Mouse (Mus musculus) lung, embryonic 15.5 days (tissue): ENCODE data around the gene Elk3. TPM values are rescaled to one million over a fixed set of nuclear protein-coding genes. Genes with fewer than 3 reads are reported as not detected.

Source experiments
- ATAC-seq: fragments of 200-750 bp; cut with Nextera tagmentation; 2 replicates; pipeline ENCODE4 v1.8.0; 2017; ENCODE audit warnings: moderate number of reproducible peaks, borderline replicate concordance; ENCODE audit not compliant: low FRiP score, low TSS enrichment; ENCODE audit errors: extremely low read depth
- H3K27ac ChIP-seq: fragments of 300-500 bp; sonication (generic); 2 replicates; pipeline ENCODE4 v1.5.1; 2015; ENCODE audit warnings: moderate library complexity, mild to moderate bottlenecking, inconsistent platforms
- H3K27me3 ChIP-seq: fragments of 300-500 bp; sonication (generic); 2 replicates; pipeline ENCODE4 v1.6.1; 2015; ENCODE audit warnings: inconsistent platforms
- H3K36me3 ChIP-seq: fragments of 300-500 bp; sonication (generic); 2 replicates; pipeline ENCODE4 v1.6.1; 2015; ENCODE audit warnings: inconsistent platforms
- H3K4me1 ChIP-seq: fragments of 300-500 bp; sonication (generic); 2 replicates; pipeline ENCODE4 v1.6.1; 2015; ENCODE audit warnings: inconsistent platforms
- H3K4me2 ChIP-seq: fragments of 300-500 bp; sonication (generic); 2 replicates; pipeline ENCODE4 v1.6.1; 2015; ENCODE audit warnings: inconsistent platforms, mild to moderate bottlenecking, moderate library complexity
- H3K4me3 ChIP-seq: fragments of 300-500 bp; sonication (generic); 2 replicates; pipeline ENCODE4 v1.5.1; 2015; ENCODE audit warnings: mild to moderate bottlenecking, inconsistent platforms
- H3K9ac ChIP-seq: fragments of 300-500 bp; sonication (generic); 2 replicates; pipeline ENCODE4 v1.6.1; 2015; ENCODE audit warnings: inconsistent platforms
- H3K9me3 ChIP-seq: fragments of 300-500 bp; sonication (generic); 2 replicates; pipeline ENCODE4 v1.6.1; 2016; ENCODE audit warnings: inconsistent platforms
- WGBS: fragments of 180-500 bp; shearing (Covaris S2); methylation state at CpG from one replicate; pipeline ENCODE4 v1.1.7; 2015; 5-methylcytosine and 5-hydroxymethylcytosine counted together
- polyA plus RNA-seq: library from polyadenylated mRNA; unstranded; fragments of >200 nt; fragmentation: Nextera tagmentation; extraction: Ambion mirVana; gene quantifications from 2 replicates; pipeline ENCODE4 v1.2.1, GENCODE M21; 2015

The Elk3 gene
- polyA plus RNA-seq, 1 experiment from 2014 or later = 52.3 TPM

DNA sequence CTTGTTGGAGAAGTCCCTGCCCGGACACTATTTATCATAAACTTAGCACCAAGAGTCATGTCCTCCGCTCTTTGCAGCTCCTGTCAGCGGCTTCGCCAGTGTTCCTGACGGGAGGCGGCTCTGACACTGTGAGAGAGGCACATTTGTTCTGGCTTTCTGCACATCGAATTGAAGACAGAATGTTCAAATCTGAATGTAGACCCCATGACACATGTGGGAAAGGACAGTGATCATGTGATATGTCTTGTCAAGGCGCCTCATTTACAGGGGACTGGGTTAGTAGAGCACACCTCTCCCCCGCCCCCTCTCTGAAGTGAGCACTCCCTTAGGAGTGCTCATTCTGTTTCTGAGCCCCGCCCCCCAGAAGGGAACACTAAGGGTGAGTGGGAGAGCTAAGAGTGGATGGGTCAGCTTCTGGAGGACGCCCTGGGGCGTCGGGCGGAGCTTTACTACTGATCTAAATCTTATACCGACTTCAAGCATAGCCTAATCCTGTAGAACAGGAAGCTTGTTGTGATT, 48.9 kb downstream of the Elk3 start:
- Histone ChIP-seq H3K4me3 (peak overlapping the region; percentile 6; the same call in 1 of the 2 replicates), H3K9ac (no peak overlapping the region), H3K9me3 (no peaks in the 10 kb centered on the region), H3K4me1 (peaks cover 31% of the 10 kb centered on the region), H3K36me3 (peaks cover 16% of the 10 kb centered on the region), H3K4me2 (peak overlapping the region; percentile 28), H3K27me3 (no peaks in the 10 kb centered on the region), H3K27ac (peak overlapping the region; percentile 45)
- WGBS = 21% methylated on average over 15 of the region's 15 CpGs
- ATAC-seq = peak; percentile 73

DNA sequence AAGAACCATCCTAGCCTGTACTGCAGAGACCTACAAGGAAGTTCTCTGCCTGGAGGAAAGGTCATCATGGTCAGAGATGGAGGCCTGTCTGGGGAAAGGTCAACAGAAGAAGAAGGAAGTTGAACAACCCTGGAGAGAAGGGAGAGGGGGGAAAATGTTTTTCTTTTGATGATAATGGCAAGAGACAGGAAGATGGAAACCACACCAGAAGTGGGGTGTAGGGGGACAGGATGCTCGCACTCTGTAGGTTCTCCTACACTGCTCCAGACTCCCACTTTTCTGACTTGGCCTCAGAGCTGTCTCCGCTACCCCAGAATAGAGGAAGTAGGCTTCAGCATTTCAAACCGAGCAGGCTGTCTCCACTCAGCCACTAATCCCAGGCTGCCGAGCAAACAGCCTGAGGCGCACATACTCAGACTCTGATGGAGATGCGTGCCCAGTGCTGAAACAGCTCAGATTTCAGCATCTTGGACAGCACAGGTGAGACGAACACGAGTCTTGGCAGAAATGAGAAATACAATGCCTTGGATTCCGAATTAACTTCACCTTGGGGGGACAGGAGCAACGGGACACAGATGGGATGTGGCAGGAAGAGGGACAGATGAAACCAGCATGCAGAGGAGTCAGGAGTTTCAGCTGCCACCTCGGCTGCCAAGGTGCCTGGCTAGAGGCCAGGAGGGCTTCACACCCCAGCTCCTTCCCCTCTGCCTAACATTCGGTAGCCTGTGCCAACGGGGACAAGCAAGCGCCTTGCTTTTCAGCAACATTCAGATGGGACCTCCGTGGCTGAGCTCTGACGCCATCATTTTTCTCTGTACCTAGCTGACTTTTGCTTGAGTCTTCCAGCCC, 49.6 kb downstream of the Elk3 start:
- Histone ChIP-seq H3K4me3 (peak overlapping the region; percentile 6; the same call in 1 of the 2 replicates), H3K4me1 (peaks cover 31% of the 10 kb centered on the region), H3K9me3 (no peaks in the 10 kb centered on the region), H3K9ac (no peak overlapping the region), H3K4me2 (peak overlapping the region; percentile 28), H3K36me3 (peaks cover 16% of the 10 kb centered on the region), H3K27me3 (no peaks in the 10 kb centered on the region), H3K27ac (peak overlapping the region; percentile 45)
- ATAC-seq = peak; percentile 13; the same call in 1 of the 2 replicates
- 29% methylated on average over 16 of the region's 16 CpGs for WGBS

DNA sequence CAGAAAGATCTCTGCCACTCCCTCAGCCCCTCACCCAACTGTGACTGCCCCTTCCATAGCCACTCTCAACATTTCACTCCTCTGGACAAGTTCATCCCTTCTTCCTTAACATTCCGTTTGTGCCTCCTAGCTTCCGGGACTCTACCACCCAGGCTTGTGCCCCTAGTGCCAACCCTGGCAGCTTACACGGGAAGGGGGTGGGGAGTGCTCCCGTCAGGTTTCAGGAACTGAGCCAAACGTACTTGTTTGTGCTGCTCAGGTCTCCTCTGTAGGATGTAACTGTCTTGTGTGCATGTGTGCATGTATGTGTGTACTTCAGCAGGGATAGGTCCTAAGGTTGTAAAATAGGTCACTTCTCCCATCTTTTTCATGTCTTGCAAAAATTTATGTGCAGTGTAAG, 51.1 kb downstream of the Elk3 start:
- Histone ChIP-seq H3K9ac (no peak overlapping the region), H3K36me3 (peaks cover 11% of the 10 kb centered on the region), H3K27me3 (no peaks in the 10 kb centered on the region), H3K4me3 (no peak overlapping the region), H3K9me3 (no peaks in the 10 kb centered on the region), H3K27ac (no peak overlapping the region), H3K4me2 (no peak overlapping the region), H3K4me1 (peaks cover 32% of the 10 kb centered on the region)
- no peak for ATAC-seq
- WGBS = 62% methylated on average over 5 of the region's 5 CpGs

DNA sequence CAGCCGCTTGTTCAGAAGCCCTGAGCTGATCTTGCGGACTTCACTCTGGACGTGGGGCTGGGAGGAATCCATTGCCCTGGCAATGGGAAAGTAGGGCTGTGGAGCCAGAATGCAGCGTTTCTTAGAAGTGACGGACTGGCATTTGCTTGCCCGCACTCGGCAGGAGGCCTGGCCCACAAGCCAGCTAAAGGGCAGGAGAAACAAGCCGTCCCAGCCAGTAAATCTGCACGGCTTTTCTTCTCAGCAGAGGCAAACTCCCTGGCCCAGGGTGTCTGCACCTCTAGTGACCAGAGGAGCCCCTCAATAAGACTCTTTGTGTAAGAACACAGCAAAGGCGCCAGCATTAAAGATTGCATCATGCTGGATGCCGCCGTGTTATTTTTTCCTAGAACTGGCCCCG, 55.6 kb downstream of the Elk3 start:
- Histone ChIP-seq H3K27ac (no peak overlapping the region), H3K9ac (no peak overlapping the region), H3K36me3 (peaks cover 27% of the 10 kb centered on the region), H3K9me3 (no peaks in the 10 kb centered on the region), H3K4me1 (peaks cover 18% of the 10 kb centered on the region), H3K4me3 (no peak overlapping the region), H3K27me3 (no peaks in the 10 kb centered on the region), H3K4me2 (no peak overlapping the region)
- 52% methylated on average over 13 of the region's 13 CpGs for WGBS
- ATAC-seq = no peak

DNA sequence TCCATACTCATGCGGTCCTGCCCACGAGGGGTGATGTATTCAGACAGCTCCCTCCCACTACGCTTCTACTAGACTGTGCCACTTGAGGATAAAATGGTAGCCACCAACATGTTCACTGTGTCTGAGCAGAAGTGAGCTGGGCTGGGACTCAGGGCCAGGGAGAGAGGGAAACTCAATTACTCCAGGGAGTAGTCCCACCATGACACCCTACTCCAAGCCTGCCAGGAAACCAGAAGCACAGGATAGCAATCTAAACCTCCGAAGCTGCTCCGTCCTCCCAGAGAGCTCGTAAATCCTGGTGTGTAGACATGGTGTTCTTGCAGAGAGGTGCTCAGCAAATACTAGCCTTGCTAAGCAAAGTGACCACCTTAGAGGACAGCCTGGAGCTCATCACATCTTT, 57.8 kb downstream of the Elk3 start:
- no peaks in the 10 kb centered on the region for H3K27me3 ChIP-seq
- no peak overlapping the region for H3K4me2 ChIP-seq
- no peak overlapping the region for H3K4me3 ChIP-seq
- H3K9ac ChIP-seq = no peak overlapping the region
- ATAC-seq = no peak
- H3K27ac ChIP-seq = no peak overlapping the region
- peaks cover 21% of the 10 kb centered on the region for H3K4me1 ChIP-seq
- WGBS = 84% methylated on average over 6 of the region's 6 CpGs
- no peaks in the 10 kb centered on the region for H3K9me3 ChIP-seq
- peaks cover 31% of the 10 kb centered on the region for H3K36me3 ChIP-seq

DNA sequence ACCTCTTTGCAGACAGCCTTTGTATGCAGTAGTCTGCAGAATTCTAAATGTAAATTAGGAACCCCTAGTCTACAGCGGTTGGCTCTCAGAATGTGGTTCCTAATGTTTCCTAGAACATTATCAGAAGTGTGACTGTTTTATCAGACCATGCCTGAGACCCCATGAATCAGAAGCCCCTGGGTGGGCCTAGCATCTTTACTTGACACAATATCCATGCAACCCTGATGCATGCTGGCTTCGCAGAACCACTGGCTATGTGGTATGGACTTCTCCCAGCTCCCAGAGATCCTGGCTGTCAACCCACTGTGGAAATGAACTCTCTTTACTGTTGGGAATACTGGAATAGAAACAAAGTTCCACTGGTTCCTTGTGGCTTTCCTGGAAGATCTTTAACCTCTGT, 58.3 kb downstream of the Elk3 start:
- no peak for ATAC-seq
- Histone ChIP-seq H3K36me3 (peaks cover 31% of the 10 kb centered on the region), H3K4me3 (no peak overlapping the region), H3K9ac (no peak overlapping the region), H3K4me2 (no peak overlapping the region), H3K4me1 (peaks cover 21% of the 10 kb centered on the region), H3K27ac (no peak overlapping the region), H3K27me3 (no peaks in the 10 kb centered on the region), H3K9me3 (no peaks in the 10 kb centered on the region)
- 95% methylated on average over 2 of the region's 2 CpGs for WGBS

DNA sequence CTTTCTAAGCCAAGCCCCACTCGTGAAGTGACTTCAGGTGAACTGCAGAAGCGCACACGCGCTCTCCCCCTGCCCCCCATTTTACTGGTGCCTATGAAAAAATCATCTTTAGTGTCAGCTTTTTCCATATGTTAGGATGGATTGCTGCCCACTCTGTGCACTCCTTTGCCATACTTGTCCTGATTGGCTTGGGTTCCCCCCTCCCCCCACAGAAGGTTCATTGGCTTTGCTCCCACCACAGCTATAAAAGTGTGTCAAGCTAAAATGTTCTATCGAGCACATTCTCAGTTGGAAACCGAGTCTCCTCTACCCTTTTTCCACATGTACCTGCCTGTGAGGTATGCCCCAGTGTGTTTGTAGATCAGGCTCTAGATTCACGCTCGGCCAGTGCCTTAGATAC, 59.5 kb downstream of the Elk3 start:
- Histone ChIP-seq H3K4me2 (no peak overlapping the region), H3K27me3 (no peaks in the 10 kb centered on the region), H3K36me3 (peaks cover 31% of the 10 kb centered on the region), H3K4me1 (peaks cover 21% of the 10 kb centered on the region), H3K27ac (no peak overlapping the region), H3K9ac (no peak overlapping the region), H3K9me3 (no peaks in the 10 kb centered on the region), H3K4me3 (no peak overlapping the region)
- no peak for ATAC-seq
- WGBS = 77% methylated on average over 8 of the region's 8 CpGs

DNA sequence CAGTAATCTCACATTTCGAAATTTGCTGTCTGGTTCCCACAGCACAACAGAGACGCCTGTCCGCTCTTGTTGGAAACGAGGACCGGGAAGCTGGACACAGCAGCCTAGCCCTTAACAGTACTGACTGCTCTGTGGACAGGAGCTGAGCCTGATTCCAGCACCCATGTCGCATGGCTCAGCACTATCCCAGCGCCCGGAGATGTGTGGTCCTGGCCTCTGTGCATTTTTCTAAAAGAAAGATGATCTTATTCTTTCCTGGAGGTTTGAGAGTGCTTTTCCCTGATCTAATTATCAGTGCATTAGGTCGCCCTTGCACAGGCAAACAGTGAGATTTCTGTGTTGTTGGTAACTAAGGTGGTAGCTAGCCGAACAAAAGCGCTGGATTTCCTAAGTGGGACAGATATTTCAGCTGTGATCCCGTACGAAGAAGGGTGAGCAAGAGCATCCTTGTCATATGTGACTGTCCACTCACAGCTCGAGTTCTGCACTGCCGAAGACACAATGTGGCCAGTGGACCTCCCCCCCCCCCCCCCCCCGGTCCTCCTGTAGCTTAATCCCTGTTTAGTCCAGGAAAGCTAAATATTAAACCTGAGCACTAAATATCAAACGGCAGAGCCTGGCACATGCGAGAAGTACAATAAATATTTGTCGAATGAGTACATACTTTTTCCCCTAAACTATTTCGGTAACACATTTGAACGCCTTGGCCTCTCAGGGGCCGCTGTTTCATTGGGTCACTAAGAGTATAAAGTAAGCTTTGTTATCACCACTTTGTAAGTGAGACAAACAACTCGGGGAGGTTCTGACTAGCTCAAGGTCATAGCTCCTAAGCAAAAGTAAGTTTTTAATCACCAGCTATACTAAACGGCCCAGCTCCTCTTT, 60.3 kb downstream of the Elk3 start:
- Histone ChIP-seq H3K4me3 (no peak overlapping the region), H3K27me3 (no peaks in the 10 kb centered on the region), H3K4me2 (no peak overlapping the region), H3K36me3 (peaks cover 31% of the 10 kb centered on the region), H3K4me1 (peaks cover 19% of the 10 kb centered on the region), H3K27ac (peak overlapping the region; percentile 15; the same call in 1 of the 2 replicates), H3K9ac (no peak overlapping the region), H3K9me3 (no peaks in the 10 kb centered on the region)
- ATAC-seq = no peak
- 50% methylated on average over 24 of the region's 24 CpGs for WGBS

DNA sequence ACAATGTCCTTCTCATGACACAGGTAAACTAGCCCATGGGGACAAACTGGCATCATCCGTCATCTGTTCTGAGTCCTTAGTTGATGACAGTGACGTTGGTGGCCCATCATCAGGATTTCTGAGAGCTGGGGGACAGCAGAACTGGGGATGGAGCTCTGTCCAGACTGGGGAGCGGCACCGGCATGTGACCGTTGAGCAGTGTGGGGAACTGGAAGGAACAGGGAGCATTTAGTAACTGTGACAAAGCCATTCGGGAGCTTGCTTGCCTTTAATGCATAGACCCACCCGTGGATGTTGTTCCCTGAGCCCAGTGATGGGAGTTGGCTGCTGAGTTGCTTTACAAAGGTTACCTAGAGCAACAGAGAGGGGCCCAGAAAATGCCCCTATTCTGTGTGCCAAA, 61.0 kb downstream of the Elk3 start:
- peaks cover 31% of the 10 kb centered on the region for H3K36me3 ChIP-seq
- no peak for ATAC-seq
- H3K27ac ChIP-seq = no peak overlapping the region
- no peaks in the 10 kb centered on the region for H3K27me3 ChIP-seq
- no peak overlapping the region for H3K9ac ChIP-seq
- peaks cover 14% of the 10 kb centered on the region for H3K4me1 ChIP-seq
- H3K4me2 ChIP-seq = no peak overlapping the region
- no peaks in the 10 kb centered on the region for H3K9me3 ChIP-seq
- no peak overlapping the region for H3K4me3 ChIP-seq
- WGBS = 77% methylated on average over 7 of the region's 7 CpGs

DNA sequence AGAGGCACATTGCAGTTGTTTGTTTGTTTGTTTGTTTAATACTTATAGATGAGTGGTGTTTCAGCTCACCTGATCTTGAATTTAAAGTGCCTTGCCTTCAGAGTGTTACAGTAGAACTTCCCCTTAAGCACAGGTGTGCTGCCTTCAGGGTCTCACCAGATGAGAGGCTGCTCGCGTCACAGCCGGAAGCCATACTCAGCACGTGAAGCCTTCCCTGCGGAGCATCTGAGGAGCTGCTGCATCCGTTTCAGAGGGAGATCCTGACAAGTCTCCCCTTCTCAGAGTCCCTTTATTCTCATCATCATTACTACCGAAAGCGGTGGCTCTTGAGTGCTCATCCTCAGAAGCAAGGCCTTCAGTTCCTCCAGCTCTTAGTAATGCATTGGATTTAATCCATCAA, 62.5 kb downstream of the Elk3 start:
- Histone ChIP-seq H3K27ac (no peak overlapping the region), H3K4me1 (peaks cover 14% of the 10 kb centered on the region), H3K36me3 (peaks cover 24% of the 10 kb centered on the region), H3K4me2 (no peak overlapping the region), H3K9ac (no peak overlapping the region), H3K27me3 (no peaks in the 10 kb centered on the region), H3K4me3 (no peak overlapping the region), H3K9me3 (no peaks in the 10 kb centered on the region)
- 81% methylated on average over 8 of the region's 8 CpGs for WGBS
- ATAC-seq = no peak

DNA sequence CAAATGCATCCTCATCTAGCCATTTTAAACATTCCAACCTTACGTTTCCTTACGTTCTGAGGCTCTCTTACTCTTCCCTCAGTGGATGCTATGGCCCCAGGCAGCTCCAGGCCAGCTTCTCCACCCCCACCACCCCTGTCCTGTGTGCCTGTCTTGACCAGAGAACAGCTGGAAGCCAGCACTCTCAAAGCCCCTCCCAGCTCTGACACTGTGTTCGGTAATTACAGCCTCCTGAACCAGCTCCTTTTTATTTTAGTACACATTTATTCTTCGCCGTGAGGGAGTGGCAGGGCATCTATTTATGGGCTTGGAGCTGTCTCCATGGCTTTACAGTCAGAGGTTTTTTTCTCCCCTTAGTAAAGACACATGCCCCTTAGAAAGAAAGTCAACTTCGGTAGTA, 63.0 kb downstream of the Elk3 start:
- Histone ChIP-seq H3K9ac (no peak overlapping the region), H3K9me3 (no peaks in the 10 kb centered on the region), H3K4me1 (peaks cover 14% of the 10 kb centered on the region), H3K36me3 (peaks cover 19% of the 10 kb centered on the region), H3K4me2 (no peak overlapping the region), H3K27ac (no peak overlapping the region), H3K27me3 (no peaks in the 10 kb centered on the region), H3K4me3 (no peak overlapping the region)
- no peak; the same call in 1 of the 2 replicates for ATAC-seq
- WGBS = 52% methylated on average over 6 of the region's 6 CpGs

DNA sequence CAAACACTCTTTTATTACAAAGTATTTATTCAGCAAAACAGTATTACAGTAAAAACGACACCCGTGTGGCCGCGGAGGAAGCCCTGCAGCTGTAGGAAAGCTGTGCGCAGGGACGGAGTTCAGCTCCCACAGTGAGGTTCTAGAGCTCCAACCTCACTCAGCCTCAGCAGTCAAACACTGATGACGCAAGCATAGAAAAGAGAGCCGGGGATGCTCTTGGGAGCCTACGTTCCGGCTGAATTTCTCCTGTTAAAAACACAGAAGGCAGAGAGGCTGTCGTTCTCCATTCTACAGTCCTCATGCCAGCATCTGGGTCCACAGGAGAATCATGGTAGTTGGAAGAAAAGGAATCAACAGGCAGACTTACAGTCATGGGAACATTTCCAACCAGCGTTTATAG, 63.5 kb downstream of the Elk3 start:
- Histone ChIP-seq H3K9ac (no peak overlapping the region), H3K36me3 (peaks cover 14% of the 10 kb centered on the region; the same call in 1 of the 2 replicates), H3K4me2 (no peak overlapping the region), H3K27me3 (no peaks in the 10 kb centered on the region), H3K4me3 (no peak overlapping the region), H3K9me3 (no peaks in the 10 kb centered on the region), H3K27ac (no peak overlapping the region), H3K4me1 (peaks cover 14% of the 10 kb centered on the region)
- ATAC-seq = no peak
- WGBS = 80% methylated on average over 12 of the region's 12 CpGs
